Mouse (Mus musculus) retina, embryonic 14.5 days (tissue): ENCODE results near the gene Tbcel.

Source experiments
- DNase-seq: peaks from one replicate; pipeline ENCODE4 v3.0.0-alpha.2; 2015; ENCODE audit warnings: low spot score

The Tbcel gene

GRCm38 (mm10) chr9:42385656-42386055 lies 122.0 kb downstream of the Tbcel start:
- DNase-seq, result no peak

GRCm38 (mm10) chr9:42382628-42383347 lies 124.8 kb downstream of the Tbcel start:
- no peak for DNase-seq

GRCm38 (mm10) chr9:42382063-42382462 lies 125.5 kb downstream of the Tbcel start:
- DNase-seq, result no peak

GRCm38 (mm10) chr9:42378071-42378470 lies 129.5 kb downstream of the Tbcel start:
- no peak for DNase-seq

- no peak for DNase-seq
These were observed 130.0 kb downstream of the Tbcel start for GRCm38 (mm10) chr9:42377656-42378055.

- DNase-seq, result no peak
These were observed 135.8 kb downstream of the Tbcel start for GRCm38 (mm10) chr9:42371670-42372368.
